Mouse (Mus musculus) midbrain, embryonic 11.5 days (tissue): ENCODE measurements at regions not wholly inside any gene's neighbourhood (a gene's known extent, or its start where the extent isn't known, plus 50 kb on each side); places are given as distances from the start of the nearest gene placed in this dataset.
"Not testable (repeated sequence)": the region's sequence is repeated elsewhere in the genome, so short reads cannot be mapped to it uniquely, and the experiment has no call there.

Experiments
- ATAC-seq: fragments of 200-750 bp; cut with Nextera tagmentation; 2 replicates; pipeline ENCODE4 v1.8.0; 2017; ENCODE audit warnings: moderate TSS enrichment, moderate library complexity; ENCODE audit not compliant: low FRiP score
- DNase-seq: peaks from one replicate; pipeline ENCODE4 v3.0.0; 2015; ENCODE audit warnings: low spot score; ENCODE audit errors: missing footprints
- H3K27ac ChIP-seq: fragments of 300-500 bp; sonication (generic); 2 replicates; pipeline ENCODE4 v1.5.1; 2014; ENCODE audit warnings: low read depth, low read length
- H3K27me3 ChIP-seq: fragments of 300-500 bp; sonication (generic); 2 replicates; pipeline ENCODE4 v1.6.1; 2014; ENCODE audit warnings: mild to moderate bottlenecking, low read length, moderate library complexity, mixed read lengths; ENCODE audit not compliant: control insufficient read depth, insufficient read depth
- H3K36me3 ChIP-seq: fragments of 300-500 bp; sonication (generic); 2 replicates; pipeline ENCODE4 v1.6.1; 2014; ENCODE audit warnings: mild to moderate bottlenecking, low read length, moderate library complexity, mixed read lengths; ENCODE audit not compliant: control insufficient read depth, insufficient read depth
- H3K4me1 ChIP-seq: fragments of 300-500 bp; sonication (generic); 2 replicates; pipeline ENCODE4 v1.6.1; 2014; ENCODE audit warnings: low read length; ENCODE audit not compliant: control insufficient read depth, insufficient read depth
- H3K4me2 ChIP-seq: fragments of 300-500 bp; sonication (generic); 2 replicates; pipeline ENCODE4 v1.6.1; 2014; ENCODE audit warnings: mild to moderate bottlenecking, moderate library complexity
- H3K4me3 ChIP-seq: fragments of 300-500 bp; sonication (generic); 2 replicates; pipeline ENCODE4 v1.5.1; 2014; ENCODE audit warnings: low read depth, low read length
- H3K9ac ChIP-seq: fragments of 300-500 bp; sonication (generic); 2 replicates; pipeline ENCODE4 v1.6.1; 2014; ENCODE audit warnings: low read length
- H3K9me3 ChIP-seq: fragments of 300-500 bp; sonication (generic); 2 replicates; pipeline ENCODE4 v1.6.1; 2016; ENCODE audit warnings: low read length; ENCODE audit not compliant: control insufficient read depth
- WGBS: fragments of 180-500 bp; shearing (Covaris S2); extraction: QIAGEN DNeasy Blood & Tissue Kit; methylation state at CpG from one replicate; pipeline ENCODE4 v1.1.7; 2014; 5-methylcytosine and 5-hydroxymethylcytosine counted together

- not testable (repeated sequence) for ATAC-seq, DNase-seq, H3K27me3 ChIP-seq, H3K36me3 ChIP-seq, H3K9ac ChIP-seq, H3K9me3 ChIP-seq, H3K27ac ChIP-seq, H3K4me3 ChIP-seq, H3K4me2 ChIP-seq, H3K4me1 ChIP-seq
- WGBS: 74% methylated on average over 1 of the region's 1 CpGs
These were observed 73.8 kb upstream of the Gucy1a1 start for GRCm38 (mm10) chr3:82219192-82219885.

GRCm38 (mm10) chr3:82214566-82215465 is 69.2 kb upstream of the Gucy1a1 start:
- 85% methylated on average over 6 of the region's 6 CpGs for WGBS
- Histone ChIP-seq H3K9me3 (no peaks in the 10 kb centered on the region), H3K36me3 (no peaks in the 10 kb centered on the region), H3K4me1 (no peaks in the 10 kb centered on the region), H3K9ac (no peak overlapping the region), H3K4me2 (no peak overlapping the region), H3K27me3 (no peaks in the 10 kb centered on the region), H3K4me3 (no peak overlapping the region), H3K27ac (no peak overlapping the region)
- ATAC-seq (no peak), DNase-seq (no peak)

- Histone ChIP-seq H3K27ac (no peak overlapping the region), H3K4me2 (no peak overlapping the region), H3K9ac (no peak overlapping the region), H3K4me1 (no peaks in the 10 kb centered on the region), H3K27me3 (no peaks in the 10 kb centered on the region), H3K36me3 (no peaks in the 10 kb centered on the region), H3K4me3 (no peak overlapping the region), H3K9me3 (no peaks in the 10 kb centered on the region)
- ATAC-seq (no peak), DNase-seq (no peak)
- WGBS: 78% methylated on average over 5 of the region's 5 CpGs
These were observed 61.7 kb upstream of the Gucy1a1 start for GRCm38 (mm10) chr3:82207321-82207720.
